Mouse (Mus musculus) lung, adult 18-20 months (tissue): ENCODE measurements at regions not wholly inside any gene's neighbourhood (a gene's known extent, or its start where the extent isn't known, plus 50 kb on each side); places are given as distances from the start of the nearest gene placed in this dataset.

Experiments
- DNase-seq, 2 experiments: peaks; one replicate each; pipeline ENCODE4 v3.0.0; 2022; ENCODE audit warnings: mixed read lengths in 2 of 2

DNA sequence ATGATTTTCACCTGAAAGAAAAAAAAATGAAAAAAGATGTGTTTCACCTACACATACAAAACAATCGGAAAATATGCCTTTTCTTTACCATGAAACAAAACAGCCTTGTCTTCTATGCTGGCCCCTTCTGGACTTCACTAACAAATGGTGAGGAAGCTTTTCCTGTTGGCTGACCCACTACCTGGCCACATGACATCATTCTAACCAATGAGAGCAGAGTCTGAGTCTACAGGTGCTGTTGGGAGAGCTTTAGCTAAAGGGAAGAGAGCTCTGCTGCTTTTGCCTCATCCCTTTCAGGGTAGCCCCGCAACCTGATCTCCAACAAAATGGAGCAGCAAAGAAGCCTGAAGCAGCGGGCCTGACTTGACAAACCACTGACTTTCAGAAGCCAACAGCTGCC is 120.5 kb upstream of the Smarca2 start:
- DNase-seq: no peak

DNA sequence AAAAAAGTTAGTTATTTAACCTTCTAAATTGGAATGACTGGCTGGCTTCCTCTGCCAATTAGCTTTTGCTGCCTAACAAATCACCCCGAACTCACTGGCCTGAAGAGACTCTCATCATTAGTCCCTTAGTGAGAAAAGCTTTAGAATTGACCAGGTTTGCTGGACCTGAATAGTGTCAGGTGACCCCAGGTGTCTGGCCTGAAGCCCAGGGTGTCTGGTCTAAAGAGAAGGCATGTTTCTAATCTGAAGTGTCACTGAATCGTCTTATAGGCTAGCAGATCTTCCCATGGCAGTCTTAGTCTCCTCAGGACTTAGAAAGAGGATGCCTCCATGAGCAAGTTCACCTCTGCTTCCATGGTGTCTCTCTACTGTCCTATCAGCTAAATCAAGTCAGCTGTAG is 112.0 kb upstream of the Smarca2 start:
- no peak for DNase-seq

DNA sequence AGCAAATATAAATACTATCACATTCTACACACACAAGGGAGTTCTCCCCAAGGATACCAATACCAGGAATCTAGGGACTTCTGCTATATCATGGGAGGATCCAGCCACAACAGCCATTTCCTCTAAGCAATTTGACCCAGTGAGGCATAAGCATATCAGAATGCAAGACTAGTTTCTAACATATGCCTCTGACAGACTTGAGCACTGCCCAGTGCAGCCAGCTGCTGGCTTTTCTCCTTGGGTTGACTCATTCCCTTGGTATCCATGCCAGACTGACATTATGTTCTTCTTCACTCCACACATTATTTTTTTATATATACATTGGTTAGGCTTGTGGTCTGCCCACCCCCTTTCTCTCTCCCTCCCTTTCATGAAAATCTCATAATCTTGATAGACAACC is 103.8 kb upstream of the Smarca2 start:
- no peak for DNase-seq

DNA sequence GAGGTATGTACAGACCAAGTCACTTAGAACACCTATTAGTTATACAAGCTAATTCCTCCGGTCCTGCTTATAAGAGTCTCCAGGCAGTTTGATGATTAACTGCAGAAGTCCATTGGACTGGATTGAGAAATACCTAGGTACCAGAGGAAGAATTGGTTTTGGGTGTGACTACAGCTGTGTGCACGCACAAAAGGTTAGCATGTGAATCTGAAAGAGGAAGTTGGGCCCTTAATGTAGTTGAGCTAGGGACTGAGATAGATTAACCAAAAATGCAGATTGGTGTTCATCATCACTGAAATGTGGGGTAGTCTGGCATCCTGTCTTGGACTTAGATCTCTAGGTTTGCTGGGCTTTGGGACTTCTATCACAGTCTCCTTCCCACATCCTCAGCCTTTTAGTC is 100.8 kb upstream of the Smarca2 start:
- no peak for DNase-seq

DNA sequence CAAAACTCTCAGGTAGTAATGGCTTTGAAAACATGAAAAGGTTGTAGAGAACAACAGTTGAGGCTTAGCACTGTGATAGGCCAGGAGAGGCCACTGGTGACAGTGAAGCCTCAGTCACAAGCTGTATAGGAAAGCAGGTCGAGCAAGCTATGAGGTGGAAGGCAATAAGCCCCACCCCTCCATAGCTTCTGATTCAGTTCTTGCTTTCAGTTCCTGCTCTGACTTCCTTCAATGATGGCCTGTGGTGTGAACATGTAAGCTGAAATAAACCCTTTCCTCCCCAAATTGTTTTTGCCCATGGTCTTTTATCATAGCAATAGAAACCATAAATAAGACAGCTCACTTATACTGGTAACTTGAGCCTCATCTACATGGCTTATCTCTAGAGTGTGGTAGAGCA is 98.0 kb upstream of the Smarca2 start:
- DNase-seq: no peak

DNA sequence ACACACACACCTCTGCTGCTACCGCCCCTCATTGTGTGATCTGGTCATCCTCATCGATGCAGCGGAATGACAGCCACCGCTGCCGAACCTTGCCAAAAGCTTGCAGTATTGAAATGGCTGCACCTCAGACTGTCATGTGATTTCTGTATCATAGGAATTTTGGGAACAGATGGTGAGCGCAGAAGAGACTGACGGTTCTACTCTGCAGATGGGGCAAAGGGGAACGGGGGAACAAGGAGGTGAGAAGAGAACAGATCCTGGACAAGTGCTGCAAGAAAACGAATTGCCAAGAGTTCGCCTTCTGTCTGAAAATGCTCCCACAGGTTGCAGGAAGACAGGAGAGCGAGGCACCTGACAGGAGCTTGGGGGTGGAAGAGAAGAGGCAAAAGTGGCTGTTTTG is 96.9 kb upstream of the Smarca2 start:
- DNase-seq: no peak

DNA sequence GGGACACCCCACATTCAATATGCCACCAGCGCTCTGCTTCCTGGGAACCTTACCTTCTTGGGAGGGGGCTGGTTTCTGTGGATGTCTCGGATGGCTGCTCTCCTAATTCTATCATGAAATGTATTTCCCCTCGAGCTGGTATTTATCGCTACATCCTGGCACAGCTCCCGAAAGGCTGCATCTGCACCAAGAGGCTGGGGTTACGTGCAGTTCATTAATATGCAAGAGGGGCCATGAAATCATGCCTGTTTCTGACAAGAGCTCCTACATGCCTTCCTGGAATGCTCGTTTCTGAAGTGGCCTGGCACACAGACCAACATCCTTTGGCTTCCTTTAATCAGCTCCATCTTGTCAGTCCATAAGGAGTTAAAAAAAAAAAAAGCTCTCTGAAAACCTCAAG is 96.2 kb upstream of the Smarca2 start:
- no peak for DNase-seq

DNA sequence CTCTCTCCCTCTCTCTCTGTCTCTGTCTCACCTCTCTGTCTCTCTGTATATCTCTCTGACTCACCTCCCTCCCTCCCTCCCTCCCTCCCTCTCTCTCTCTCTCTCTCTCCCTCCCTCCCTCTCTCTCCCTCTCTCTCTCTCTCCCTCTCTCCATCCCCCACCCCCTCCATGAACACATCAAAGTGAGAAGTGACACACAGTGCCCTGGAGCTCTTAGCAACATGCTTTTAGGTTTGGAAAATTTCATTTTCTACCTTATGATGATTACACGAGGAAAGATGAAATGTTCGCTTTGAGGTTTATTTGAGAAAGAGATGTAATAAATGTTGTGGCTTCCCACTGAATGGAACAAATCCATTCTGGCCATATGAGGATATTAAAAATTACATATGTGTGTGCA is 95.6 kb upstream of the Smarca2 start:
- DNase-seq: no peak

DNA sequence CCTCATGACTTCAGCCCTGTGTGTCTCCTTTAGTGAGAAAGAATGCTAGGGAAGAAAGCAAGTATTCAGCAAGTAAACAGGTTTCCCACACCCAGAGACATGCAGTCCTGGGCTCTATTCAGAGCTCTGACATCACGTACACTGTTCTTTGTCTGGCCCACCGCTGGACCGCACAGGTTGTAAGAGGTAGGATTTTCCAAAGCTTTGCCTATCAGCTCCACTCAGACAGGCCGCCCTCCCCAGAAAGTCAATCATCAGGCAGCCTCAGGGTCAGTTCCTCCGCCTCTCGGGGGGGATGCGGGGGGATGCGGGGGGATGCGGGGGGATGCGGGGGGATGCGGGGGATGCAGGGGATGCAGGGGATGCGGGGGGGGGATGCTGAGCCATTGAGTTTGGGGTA is 94.7 kb upstream of the Smarca2 start:
- DNase-seq: no peak

DNA sequence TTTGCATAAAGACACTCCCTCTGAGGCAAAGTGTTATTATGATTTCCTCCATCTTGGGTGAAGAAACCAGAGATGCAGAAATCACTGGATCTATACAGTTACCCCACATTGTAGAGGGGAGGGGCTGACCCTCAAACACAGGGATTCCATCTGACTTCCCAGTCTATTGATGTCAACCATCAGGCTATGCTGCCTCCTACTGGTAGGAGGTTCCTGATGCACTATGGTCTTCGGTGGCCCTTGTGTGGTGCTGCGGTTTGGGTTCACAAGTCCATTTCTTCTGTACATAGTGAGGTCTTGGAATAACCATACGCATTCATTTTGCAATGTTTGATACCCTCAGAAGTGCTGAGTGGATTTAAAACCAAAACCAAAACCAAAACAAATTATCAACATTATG is 94.0 kb upstream of the Smarca2 start:
- no peak for DNase-seq

DNA sequence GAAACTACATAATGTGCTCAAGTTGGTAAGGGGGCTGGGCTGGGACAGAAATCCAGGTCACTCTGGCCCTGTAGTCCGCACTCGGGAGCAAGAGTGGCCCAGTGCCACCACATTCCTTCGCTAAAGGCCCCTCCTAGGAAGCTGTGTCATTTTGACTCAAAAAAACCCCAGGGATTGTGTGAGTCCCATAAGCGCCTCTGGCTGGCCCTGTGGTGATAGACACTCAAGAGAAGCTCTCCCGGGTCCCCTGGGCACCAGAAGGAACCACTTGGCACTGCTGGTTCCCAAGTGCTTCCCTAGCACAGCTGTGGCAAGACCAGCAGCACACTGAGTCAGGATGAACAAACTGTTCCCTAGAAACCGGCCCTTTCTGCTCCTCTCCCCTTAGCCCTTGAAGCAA is 93.1 kb upstream of the Smarca2 start:
- DNase-seq: no peak

DNA sequence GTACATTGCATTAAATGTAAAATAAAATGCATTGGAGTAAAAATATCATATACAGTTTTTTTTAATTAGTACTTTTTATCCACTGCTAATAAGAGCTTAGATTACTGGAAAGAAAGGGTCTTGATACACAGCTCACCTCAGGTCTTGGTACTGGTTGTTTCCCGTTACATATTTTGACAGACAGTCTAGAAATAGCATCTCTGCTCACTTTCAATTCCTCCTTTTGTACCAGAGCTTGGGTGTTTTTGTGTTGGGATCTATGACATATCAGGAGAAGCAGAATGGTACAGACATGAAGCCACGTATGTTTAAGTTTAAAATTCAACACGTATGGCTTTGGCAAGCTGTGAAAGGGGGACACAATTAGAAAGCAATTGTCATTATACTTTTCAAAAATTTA is 80.3 kb upstream of the Smarca2 start:
- no peak for DNase-seq

DNA sequence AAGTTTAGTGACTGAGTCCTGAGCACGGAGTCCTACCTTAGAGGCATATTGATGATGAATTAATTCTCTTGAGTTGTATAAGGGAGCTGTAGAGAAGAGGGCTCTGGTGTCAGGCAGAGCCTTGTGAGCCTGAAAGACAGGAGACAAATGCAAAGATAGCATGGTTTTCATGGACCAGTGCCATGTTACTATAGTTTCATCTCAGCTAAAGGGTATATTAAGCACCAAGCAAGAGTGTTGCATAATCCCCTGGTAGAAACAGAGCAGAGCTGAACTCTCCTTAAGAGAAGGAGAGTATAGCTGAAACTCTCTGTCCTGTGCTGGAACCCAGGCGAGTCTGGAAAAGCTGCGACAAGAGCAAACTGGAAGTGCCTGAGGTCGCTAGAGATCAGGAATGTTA is 73.5 kb upstream of the Smarca2 start:
- DNase-seq: no peak

DNA sequence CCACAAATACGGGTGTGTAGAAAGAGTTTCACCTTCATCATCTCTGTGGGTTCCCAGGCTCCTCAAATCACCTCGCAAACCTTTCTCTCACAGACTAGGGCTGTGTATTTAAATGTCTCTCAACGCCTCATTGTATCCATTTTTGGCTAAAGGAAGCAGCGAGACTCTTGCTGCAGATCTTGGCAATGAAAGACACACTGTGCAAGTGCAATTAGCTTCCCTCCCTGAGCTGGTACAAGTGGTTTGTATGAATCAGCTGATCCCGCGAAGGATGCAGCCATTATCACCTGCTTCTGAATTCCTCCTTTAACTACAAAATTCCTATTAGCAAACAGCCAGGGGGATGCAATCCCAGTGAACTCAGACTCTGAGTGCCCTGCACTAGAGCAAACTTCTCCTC is 72.3 kb upstream of the Smarca2 start:
- no peak for DNase-seq

DNA sequence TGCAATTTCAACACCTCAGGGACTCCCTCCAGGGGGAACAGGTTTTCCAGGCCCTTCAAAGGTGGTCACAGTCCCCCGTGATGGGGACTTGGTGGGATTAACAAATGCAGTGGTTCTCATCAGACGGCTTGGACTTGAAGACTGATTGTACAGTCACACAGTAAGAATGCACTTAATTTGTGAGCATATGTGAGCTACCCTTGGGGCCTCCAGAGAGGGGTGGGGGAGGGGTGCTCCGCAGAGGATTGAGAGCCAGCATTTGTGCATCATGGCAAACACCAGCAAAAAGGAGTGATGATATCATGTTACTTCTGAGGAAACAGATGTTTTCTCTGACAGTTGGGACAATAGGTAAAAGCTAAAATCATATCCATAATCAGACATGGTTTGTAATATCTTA is 59.2 kb upstream of the Smarca2 start:
- no peak for DNase-seq

DNA sequence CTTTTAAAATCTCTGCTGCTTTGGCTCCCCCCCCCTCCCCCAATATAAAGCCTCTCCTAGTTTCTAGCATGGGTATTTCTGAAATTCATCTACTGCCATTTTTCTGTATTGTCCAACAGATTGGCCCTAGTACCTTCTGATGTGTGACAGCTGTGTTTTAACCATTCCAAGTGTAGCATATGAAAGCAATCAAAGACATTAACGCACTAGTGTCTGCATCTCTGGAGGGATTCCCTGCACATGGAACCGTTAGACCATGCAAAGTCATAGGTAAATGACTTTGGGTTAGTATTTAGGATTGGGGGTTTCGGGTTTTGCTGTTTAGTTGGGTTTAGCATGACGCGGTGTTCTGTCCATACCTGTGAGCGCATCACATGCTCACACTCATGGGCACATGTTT is 57.3 kb upstream of the Smarca2 start:
- DNase-seq: no peak

DNA sequence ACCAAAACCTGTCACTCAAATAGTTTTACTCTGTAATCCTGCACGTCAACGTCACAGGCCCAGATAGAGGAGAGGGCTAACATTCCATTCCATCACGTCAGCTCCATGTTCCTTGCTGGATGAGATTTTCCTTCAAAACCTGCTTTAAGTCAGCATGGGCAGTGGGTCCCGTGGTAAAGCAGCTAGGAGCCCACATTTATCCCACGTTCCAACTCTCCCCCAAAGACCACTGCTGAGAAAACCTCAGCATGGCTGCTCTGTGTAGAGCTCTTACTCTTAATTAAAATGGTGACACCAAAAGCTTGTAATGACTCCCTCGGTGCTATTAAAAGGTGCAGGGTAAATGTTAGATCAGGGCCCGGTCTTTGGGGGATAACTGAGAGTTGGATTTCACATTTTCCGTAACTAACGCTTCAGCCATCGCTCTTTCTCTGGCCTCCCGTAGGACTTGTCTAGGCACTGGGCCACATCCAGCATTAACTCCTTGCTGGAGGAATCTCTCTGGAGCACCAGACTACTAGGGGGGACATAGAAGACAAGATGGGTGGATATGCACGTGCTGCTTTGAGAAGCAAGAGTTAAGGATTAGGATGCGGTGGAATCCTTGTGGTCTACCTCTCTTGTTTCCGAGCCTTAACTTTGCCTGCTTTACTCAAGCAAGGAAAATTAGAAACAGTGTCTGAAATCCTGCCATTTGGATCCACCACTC is 56.1 kb upstream of the Smarca2 start:
- no peak for DNase-seq

DNA sequence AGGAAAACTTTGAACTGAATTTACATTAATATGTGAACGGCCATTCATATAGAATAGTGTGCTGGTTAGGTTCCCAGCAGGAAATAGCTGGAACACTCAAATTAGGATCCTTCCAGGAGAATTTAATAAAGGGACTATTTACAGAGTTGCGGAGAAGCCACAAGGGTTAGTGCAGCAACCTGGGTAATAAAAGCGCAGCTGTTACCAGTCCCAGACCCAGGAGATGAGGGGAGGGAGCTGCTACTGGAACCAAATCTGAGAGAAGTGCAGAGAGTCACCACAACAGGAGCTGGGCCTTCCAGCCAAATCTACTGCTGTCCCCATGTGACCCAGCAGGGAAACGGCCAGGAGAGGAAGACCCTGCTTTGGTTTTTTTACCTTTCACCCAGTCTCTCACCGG is 54.6 kb upstream of the Smarca2 start:
- DNase-seq: no peak
